Mouse (Mus musculus): ENCODE data around the gene Dirc2. TPM values are rescaled to one million over a fixed set of nuclear protein-coding genes. Genes with fewer than 3 reads are reported as not detected.

Gene Dirc2
- polyA plus RNA-seq, 1 experiment from 2014 or later = 34.8 TPM

DNA sequence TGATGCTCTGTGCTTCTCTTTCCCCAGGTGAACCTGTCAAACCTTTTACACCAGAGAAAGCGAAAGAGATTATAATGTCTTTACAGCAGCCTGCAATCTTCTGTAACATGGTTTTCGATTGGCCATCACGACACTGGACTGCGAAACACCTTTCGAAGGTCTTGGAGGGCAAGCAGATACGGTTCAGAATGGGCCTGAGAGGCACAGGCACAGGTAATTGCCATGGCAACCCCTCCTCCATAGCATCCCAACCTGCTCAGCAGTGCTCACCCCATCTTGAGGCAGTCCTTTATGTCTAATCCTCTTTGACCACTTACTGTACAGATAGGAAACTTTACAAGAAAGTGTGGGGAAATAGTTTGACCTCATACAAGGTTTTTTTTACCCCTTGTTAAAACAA lies 18.0 kb upstream of the Dirc2 start:
- H3K9ac ChIP-seq = no peak overlapping the region
- no peak overlapping the region for H3K4me3 ChIP-seq
- no peak overlapping the region for H3K27ac ChIP-seq (replicated peaks)
- no peak overlapping the region for H3K4me2 ChIP-seq
- H3K27me3 ChIP-seq = no peaks in the 10 kb centered on the region
- peaks cover 10% of the 10 kb centered on the region; the same call in 1 of the 2 replicates for H3K36me3 ChIP-seq
- no peaks in the 10 kb centered on the region for H3K9me3 ChIP-seq
- no peak for ATAC-seq (ENCODE audit: low FRiP score, low read depth)
- H3K4me1 ChIP-seq (replicated peaks) = no peaks in the 10 kb centered on the region
- 76% methylated on average over 6 of the region's 6 CpGs for WGBS

DNA sequence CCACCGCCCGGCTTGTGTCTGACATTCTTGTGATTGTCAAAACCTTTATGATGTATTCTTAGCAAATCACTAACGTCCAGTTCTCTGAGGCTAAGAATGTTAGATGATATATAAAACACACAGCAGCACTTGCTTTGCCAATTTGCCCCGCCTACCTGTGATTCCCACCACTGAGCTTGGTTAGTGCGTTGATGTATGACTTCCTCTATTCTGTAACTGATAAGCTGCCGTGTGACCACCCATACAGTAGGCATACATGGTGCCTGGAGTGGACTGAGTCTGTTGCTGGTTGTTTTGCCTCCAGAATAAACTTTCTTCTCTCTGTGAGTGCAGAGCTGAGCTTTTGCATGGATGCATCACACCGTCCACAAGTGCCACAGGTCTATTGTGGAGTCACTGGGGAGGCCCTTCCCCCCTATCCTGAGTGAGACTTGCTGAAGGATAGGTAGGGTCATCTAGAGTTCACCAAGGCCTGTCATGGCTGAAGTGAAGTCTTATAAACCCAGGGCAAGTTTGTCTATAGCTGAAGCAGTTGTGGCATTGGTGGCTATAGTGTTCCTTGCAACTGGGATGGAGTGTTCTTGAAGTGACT lies 15.1 kb upstream of the Dirc2 start:
- Histone ChIP-seq H3K4me3 (no peak overlapping the region), H3K27ac (replicated peaks) (no peak overlapping the region), H3K9ac (no peak overlapping the region), H3K9me3 (no peaks in the 10 kb centered on the region), H3K27me3 (no peaks in the 10 kb centered on the region), H3K36me3 (0 out of 2 replicates have a peak, but pooled peaks cover 6% of the 10 kb centered on the region), H3K4me1 (replicated peaks) (no peaks in the 10 kb centered on the region), H3K4me2 (no peak overlapping the region)
- ATAC-seq (ENCODE audit: low FRiP score, low read depth) = no peak
- 86% methylated on average over 7 of the region's 7 CpGs for WGBS

- no peak for ATAC-seq (ENCODE audit: low FRiP score, low read depth)
- Histone ChIP-seq H3K9me3 (no peaks in the 10 kb centered on the region), H3K27me3 (no peaks in the 10 kb centered on the region), H3K36me3 (no peaks in the 10 kb centered on the region), H3K9ac (no peak overlapping the region), H3K4me3 (no peak overlapping the region), H3K27ac (replicated peaks) (no peak overlapping the region), H3K4me2 (no peak overlapping the region), H3K4me1 (replicated peaks) (no peaks in the 10 kb centered on the region)
- 88% methylated on average over 3 of the region's 3 CpGs for WGBS
These were observed 14.0 kb upstream of the Dirc2 start for GRCm38 (mm10) chr16:35783207-35783573.

- no peak for ATAC-seq (ENCODE audit: low FRiP score, low read depth)
- no peak overlapping the region for H3K9ac ChIP-seq
- H3K9me3 ChIP-seq = no peaks in the 10 kb centered on the region
- no peaks in the 10 kb centered on the region for H3K27me3 ChIP-seq
- no peaks in the 10 kb centered on the region for H3K36me3 ChIP-seq
- H3K4me1 ChIP-seq (replicated peaks) = no peaks in the 10 kb centered on the region
- WGBS = 83% methylated on average over 13 of the region's 13 CpGs
- H3K27ac ChIP-seq (replicated peaks) = no peak overlapping the region
- no peak overlapping the region for H3K4me3 ChIP-seq
- H3K4me2 ChIP-seq = no peak overlapping the region
These were observed 13.5 kb upstream of the Dirc2 start for GRCm38 (mm10) chr16:35782451-35783206.

GRCm38 (mm10) chr16:35781651-35782050 lies 12.5 kb upstream of the Dirc2 start:
- H3K27ac ChIP-seq (replicated peaks) = no peak overlapping the region
- H3K36me3 ChIP-seq = no peaks in the 10 kb centered on the region
- no peaks in the 10 kb centered on the region for H3K27me3 ChIP-seq
- H3K4me1 ChIP-seq (replicated peaks) = no peaks in the 10 kb centered on the region
- no peak overlapping the region for H3K4me3 ChIP-seq
- H3K9ac ChIP-seq = no peak overlapping the region
- WGBS = 86% methylated on average over 5 of the region's 5 CpGs
- no peak for ATAC-seq (ENCODE audit: low FRiP score, low read depth)
- no peak overlapping the region for H3K4me2 ChIP-seq
- no peaks in the 10 kb centered on the region for H3K9me3 ChIP-seq

- H3K9ac ChIP-seq = no peak overlapping the region
- no peaks in the 10 kb centered on the region for H3K27me3 ChIP-seq
- no peak overlapping the region for H3K27ac ChIP-seq (replicated peaks)
- no peaks in the 10 kb centered on the region for H3K9me3 ChIP-seq
- ATAC-seq (ENCODE audit: low FRiP score, low read depth) = no peak
- H3K4me2 ChIP-seq = no peak overlapping the region
- H3K4me3 ChIP-seq = no peak overlapping the region
- 92% methylated on average over 9 of the region's 9 CpGs for WGBS
- no peaks in the 10 kb centered on the region for H3K4me1 ChIP-seq (replicated peaks)
- H3K36me3 ChIP-seq = no peaks in the 10 kb centered on the region
These were observed 11.9 kb upstream of the Dirc2 start for GRCm38 (mm10) chr16:35781096-35781495.

DNA sequence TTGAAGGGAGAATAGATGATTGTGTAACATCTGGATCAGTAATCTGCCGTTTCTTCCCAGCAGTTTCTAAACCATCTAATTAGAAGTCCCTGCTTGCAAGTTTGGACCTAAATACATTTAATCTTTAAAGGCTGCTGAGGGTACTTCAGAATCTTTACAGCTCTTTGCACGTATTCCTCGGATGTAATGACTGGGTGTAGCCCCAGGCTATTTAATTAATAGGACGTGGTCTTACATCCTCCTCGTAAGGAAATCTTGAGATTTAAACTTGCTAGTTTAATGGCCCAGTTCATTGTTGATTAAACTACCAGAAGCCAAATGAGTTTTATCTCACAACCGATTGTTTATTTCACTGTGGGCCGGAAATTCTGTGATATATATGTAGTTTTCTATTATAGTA lies 10.5 kb upstream of the Dirc2 start:
- Histone ChIP-seq H3K4me1 (replicated peaks) (no peaks in the 10 kb centered on the region), H3K36me3 (no peaks in the 10 kb centered on the region), H3K4me3 (no peak overlapping the region), H3K27ac (replicated peaks) (no peak overlapping the region), H3K9me3 (no peaks in the 10 kb centered on the region), H3K27me3 (no peaks in the 10 kb centered on the region), H3K4me2 (no peak overlapping the region), H3K9ac (no peak overlapping the region)
- no peak for ATAC-seq (ENCODE audit: low FRiP score, low read depth)
- WGBS = 63% methylated on average over 7 of the region's 7 CpGs

DNA sequence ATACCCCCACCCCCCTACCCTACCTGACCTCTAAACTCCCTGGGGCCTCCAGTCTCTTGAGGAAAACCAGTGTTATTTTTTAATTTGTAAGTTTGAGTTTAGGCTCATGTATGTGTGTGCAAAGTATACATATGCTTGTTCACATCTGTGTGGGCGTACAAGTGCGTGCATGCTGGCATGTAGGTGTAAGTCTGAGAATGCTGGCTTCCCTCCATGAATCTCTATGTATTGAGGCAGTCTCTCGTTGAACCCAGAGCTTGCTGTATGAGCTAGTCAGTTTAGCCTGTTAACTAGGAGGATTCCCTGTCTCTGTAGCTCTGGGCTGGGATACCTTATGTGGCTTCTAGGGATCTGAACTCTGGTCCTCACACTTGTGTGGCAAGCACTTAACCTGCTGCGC lies 8.6 kb upstream of the Dirc2 start:
- Histone ChIP-seq H3K27ac (replicated peaks) (no peak overlapping the region), H3K4me2 (no peak overlapping the region), H3K36me3 (no peaks in the 10 kb centered on the region), H3K9me3 (no peaks in the 10 kb centered on the region), H3K4me1 (replicated peaks) (no peaks in the 10 kb centered on the region), H3K27me3 (no peaks in the 10 kb centered on the region), H3K9ac (no peak overlapping the region), H3K4me3 (no peak overlapping the region)
- ATAC-seq (ENCODE audit: low FRiP score, low read depth) = no peak
- 98% methylated on average over 4 of the region's 4 CpGs for WGBS

DNA sequence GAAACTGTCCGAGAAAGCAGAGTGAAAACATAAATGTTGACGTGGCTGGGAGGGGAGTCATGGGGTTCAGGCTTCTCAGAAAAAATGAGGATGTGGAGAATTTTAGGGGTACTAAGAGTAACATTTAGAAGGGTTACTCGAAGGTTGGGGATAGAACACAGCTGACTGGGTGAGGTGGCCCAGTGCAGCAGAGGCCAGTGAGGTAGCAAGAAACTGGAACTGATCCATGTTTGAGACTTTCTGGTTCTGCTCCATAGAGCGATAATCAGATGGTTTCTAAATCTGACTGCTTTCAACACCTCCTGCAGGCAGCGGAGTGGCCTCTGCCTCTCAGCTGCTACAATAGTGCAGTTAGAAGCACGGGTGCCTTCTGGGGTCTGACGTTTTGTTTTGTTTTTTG lies 7.6 kb upstream of the Dirc2 start:
- no peak overlapping the region for H3K9ac ChIP-seq
- no peaks in the 10 kb centered on the region for H3K36me3 ChIP-seq
- 89% methylated on average over 7 of the region's 7 CpGs for WGBS
- no peak overlapping the region for H3K27ac ChIP-seq (replicated peaks)
- no peak for ATAC-seq (ENCODE audit: low FRiP score, low read depth)
- no peaks in the 10 kb centered on the region for H3K4me1 ChIP-seq (replicated peaks)
- H3K9me3 ChIP-seq = no peaks in the 10 kb centered on the region
- H3K4me3 ChIP-seq = no peak overlapping the region
- no peaks in the 10 kb centered on the region for H3K27me3 ChIP-seq
- H3K4me2 ChIP-seq = no peak overlapping the region

DNA sequence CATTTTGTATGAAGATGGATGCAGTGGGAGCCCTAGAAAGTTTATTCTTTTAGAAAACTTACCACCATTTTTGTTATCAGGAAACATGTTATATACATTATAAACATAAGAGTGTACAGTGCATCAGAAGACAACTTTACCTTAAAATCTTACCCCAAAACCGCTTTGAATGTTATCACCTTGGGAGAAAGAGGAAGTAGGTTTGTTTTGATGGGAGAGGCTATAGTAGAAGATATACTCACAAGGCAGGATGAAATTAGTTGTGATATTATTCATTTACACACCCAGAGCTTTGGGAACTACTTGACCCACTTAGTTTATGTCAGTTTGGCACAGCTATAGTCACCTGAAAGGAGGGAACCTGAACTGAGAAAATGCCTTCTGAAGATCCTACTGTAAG lies 6.7 kb upstream of the Dirc2 start:
- Histone ChIP-seq H3K36me3 (no peaks in the 10 kb centered on the region), H3K27me3 (no peaks in the 10 kb centered on the region), H3K9ac (no peak overlapping the region), H3K27ac (replicated peaks) (no peak overlapping the region), H3K4me3 (no peak overlapping the region), H3K9me3 (no peaks in the 10 kb centered on the region), H3K4me2 (no peak overlapping the region), H3K4me1 (replicated peaks) (peaks cover 8% of the 10 kb centered on the region)
- no peak for ATAC-seq (ENCODE audit: low FRiP score, low read depth)
- WGBS = 98% methylated on average over 1 of the region's 1 CpGs

- no peaks in the 10 kb centered on the region for H3K9me3 ChIP-seq
- no peaks in the 10 kb centered on the region for H3K27me3 ChIP-seq
- no peak overlapping the region for H3K4me3 ChIP-seq
- no peak overlapping the region for H3K9ac ChIP-seq
- no peak overlapping the region for H3K27ac ChIP-seq (replicated peaks)
- peaks cover 27% of the 10 kb centered on the region for H3K4me1 ChIP-seq (replicated peaks)
- H3K36me3 ChIP-seq = no peaks in the 10 kb centered on the region
- H3K4me2 ChIP-seq = no peak overlapping the region
- ATAC-seq (ENCODE audit: low FRiP score, low read depth) = no peak
- WGBS = 87% methylated on average over 5 of the region's 5 CpGs
These were observed 3.4 kb upstream of the Dirc2 start for GRCm38 (mm10) chr16:35772598-35772997.

GRCm38 (mm10) chr16:35771606-35772005 lies 2.5 kb upstream of the Dirc2 start:
- no peak for ATAC-seq (ENCODE audit: low FRiP score, low read depth)
- H3K4me1 ChIP-seq (replicated peaks) = peaks cover 34% of the 10 kb centered on the region
- H3K36me3 ChIP-seq = no peaks in the 10 kb centered on the region
- no peak overlapping the region for H3K9ac ChIP-seq
- H3K4me2 ChIP-seq = peak overlapping the region; percentile 96
- no peaks in the 10 kb centered on the region for H3K27me3 ChIP-seq
- no peak overlapping the region for H3K4me3 ChIP-seq
- no peak overlapping the region for H3K27ac ChIP-seq (replicated peaks)
- H3K9me3 ChIP-seq = no peaks in the 10 kb centered on the region
- 89% methylated on average over 5 of the region's 5 CpGs for WGBS

GRCm38 (mm10) chr16:35771141-35771540 lies 2.0 kb upstream of the Dirc2 start:
- no peaks in the 10 kb centered on the region for H3K36me3 ChIP-seq
- no peak for ATAC-seq (ENCODE audit: low FRiP score, low read depth)
- no peaks in the 10 kb centered on the region for H3K27me3 ChIP-seq
- 19% methylated on average over 8 of the region's 8 CpGs for WGBS
- H3K4me2 ChIP-seq = peak overlapping the region; percentile 96
- H3K4me1 ChIP-seq (replicated peaks) = peaks cover 39% of the 10 kb centered on the region
- peak overlapping the region; percentile 77; the same call in 1 of the 2 replicates for H3K9ac ChIP-seq
- no peaks in the 10 kb centered on the region for H3K9me3 ChIP-seq
- H3K27ac ChIP-seq (replicated peaks) = no peak overlapping the region
- H3K4me3 ChIP-seq = peak overlapping the region; percentile 59

Data from hindbrain, embryonic 15.5 days (tissue).